Mouse (Mus musculus): ENCODE measurements around the gene Klf5. TPM values are rescaled to one million over a fixed set of nuclear protein-coding genes. Genes with fewer than 3 reads are reported as not detected.

The Klf5 gene
- total RNA-seq (2021), result 10 to 100 TPM; 15.6 to 17.3 TPM

DNA sequence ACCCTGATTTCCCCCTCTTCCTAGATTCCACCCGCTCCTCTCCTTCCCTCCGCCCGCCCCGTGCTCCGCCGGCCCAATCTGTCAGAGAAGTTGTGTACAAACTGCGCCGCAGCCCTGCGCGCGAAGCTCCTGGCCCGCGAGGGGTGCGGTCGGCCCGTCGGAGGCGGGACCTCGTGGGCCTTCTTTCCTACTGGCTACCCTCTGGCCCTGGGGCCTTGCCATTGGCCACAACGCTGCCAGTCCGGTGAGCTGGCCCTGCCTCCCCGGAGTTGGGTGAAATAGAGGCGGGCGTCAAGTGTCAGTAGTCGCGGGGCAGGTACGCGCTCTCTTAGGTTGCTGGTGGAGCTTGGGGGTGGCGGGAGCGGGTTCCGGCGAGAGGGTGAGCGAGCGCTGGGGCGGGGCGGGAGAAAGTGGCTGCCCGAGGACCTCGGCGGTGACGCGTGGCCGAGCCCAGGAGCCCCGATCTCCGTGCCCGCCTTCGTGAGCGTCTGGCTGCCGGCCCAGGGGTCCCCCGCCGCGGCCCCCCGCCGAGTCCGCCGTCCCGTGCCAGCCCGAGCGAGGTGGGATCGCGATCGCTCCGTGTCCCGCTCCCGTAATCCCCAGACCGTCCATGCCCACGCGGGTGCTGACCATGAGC lies at the start of gene Klf5:
TSS of gene Klf5 (plus strand) at position 307 of the 637 bp plus-strand sequence.
- intact Hi-C loops (cut with DNase I), result loop anchor here (5.0 kb wide), 2 partner anchors 136 to 599 kb away; no protein-coding TSS in a partner anchor
- peak; percentile 89 to 94 for DNase-seq (ENCODE audit: extremely low spot score in 1 of 2, low spot score in 2 of 2)

- intact Hi-C loops (cut with DNase I), result no loop called here
- no peak for DNase-seq (ENCODE audit: extremely low spot score in 1 of 2, low spot score in 2 of 2)
These were observed 36.5 kb upstream of the Klf5 start for GRCm38 (mm10) chr14:99262026-99262425.

GRCm38 (mm10) chr14:99263816-99264215 lies 34.7 kb upstream of the Klf5 start:
- DNase-seq (ENCODE audit: extremely low spot score in 1 of 2, low spot score in 2 of 2), result no peak
- intact Hi-C loops (cut with DNase I), result no loop called here

DNA sequence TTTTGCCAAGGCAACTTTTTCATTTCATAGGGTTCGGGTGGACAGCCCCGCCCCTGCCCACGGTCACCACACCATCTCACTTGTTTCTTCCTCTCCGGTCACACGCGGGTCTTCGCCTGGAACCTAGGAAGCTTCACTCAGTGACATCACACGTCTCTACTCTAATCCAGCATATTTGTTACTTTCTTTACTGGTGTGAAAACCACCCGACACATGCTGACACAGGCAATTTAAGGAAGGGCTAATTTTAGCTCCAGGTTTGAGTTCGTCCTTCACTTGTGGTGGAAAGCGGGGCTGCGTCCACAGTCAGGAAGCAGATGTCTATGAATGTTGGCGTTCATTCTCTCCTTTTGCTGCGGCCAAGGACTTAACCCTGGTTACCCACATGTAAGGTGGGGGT lies 32.7 kb upstream of the Klf5 start:
- no peak for DNase-seq (ENCODE audit: extremely low spot score in 1 of 2, low spot score in 2 of 2)
- intact Hi-C loops (cut with DNase I), result no loop called here

DNA sequence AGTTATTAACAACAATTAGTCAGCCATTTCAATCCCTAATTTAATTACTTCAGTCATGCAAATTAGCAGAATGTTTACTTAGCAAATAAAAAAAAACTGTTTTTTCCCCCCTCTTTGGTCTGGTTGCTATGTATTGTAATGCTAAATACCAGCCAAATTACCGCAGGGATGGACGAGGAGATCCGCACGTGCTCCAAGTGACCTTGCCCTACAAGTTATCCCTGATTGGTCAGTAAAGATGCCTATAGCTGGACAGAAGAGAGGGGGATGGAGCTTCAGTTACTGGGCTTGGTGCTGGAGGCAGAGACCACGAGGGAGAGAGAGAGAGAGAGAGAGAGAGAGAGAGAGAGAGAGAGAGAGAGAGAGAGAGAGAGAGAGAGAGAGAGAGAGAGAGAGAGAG lies 31.7 kb upstream of the Klf5 start:
- intact Hi-C loops (cut with DNase I), result no loop called here
- no peak for DNase-seq (ENCODE audit: extremely low spot score in 1 of 2, low spot score in 2 of 2)

- no peak for DNase-seq (ENCODE audit: extremely low spot score in 1 of 2, low spot score in 2 of 2)
- intact Hi-C loops (cut with DNase I), result no loop called here
These were observed 24.4 kb upstream of the Klf5 start for GRCm38 (mm10) chr14:99274056-99274455.

GRCm38 (mm10) chr14:99275827-99276226 lies 22.7 kb upstream of the Klf5 start:
- no peak for DNase-seq (ENCODE audit: extremely low spot score in 1 of 2, low spot score in 2 of 2)
- intact Hi-C loops (cut with DNase I), result no loop called here

DNA sequence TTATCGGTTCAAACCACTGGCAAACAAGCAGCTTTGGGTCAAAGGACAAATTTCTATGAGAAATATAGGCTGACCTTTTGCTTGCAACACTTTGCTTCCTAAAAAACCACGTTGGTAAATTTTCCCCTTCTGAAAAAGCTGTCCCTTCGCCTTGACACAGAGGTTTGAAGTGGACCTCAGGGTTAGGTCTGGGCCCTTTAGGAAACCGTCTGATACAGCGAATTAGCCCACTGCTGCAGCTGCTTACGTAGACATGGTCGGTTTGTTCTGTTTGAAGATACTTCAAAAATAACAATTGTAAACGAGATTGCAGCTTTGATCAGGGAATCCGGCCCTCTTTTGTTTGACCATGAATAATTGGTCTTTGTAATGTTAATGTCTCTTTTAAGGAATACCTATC lies 20.2 kb upstream of the Klf5 start:
- intact Hi-C loops (cut with DNase I), result no loop called here

DNA sequence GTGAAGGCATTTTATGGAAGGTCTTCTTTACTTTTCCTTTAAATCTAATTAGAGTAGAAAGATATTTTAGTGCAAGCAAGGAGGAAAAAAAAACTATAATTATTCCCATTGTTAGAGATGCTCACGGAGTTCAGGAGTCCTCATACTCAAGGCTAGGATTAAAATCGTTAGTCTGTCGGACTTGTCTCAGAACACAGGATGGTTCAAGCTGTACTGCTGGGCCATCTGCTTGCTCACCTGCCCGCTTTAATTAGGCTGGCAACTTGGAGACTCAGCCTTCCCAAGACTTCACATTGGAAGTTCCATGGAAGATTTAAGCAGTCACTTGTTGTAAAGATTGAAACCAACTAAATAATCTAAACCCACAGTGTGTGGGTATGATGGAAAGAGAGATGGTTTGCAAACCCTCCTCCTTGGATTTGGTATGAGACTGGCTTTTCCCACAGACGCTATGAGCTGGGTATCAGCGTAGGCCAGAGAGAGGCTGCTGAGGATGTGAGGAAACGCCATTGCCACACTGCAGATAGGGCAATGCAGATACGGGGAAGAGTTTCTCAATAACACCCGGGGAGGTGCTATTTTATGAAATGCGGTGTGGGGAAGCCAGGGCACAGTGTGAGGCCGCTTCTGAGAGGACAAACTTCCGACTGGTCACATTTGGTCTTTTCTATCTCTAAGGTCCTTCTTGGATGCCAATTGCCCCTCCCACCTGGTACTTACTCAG lies 19.6 kb upstream of the Klf5 start:
- DNase-seq (ENCODE audit: extremely low spot score in 1 of 2, low spot score in 2 of 2), result no peak
- intact Hi-C loops (cut with DNase I), result no loop called here

More for the DNA sequence above, 20.2 kb upstream of the Klf5 start:
- DNase-seq (ENCODE audit: extremely low spot score in 1 of 2, low spot score in 2 of 2), result no peak

- intact Hi-C loops (cut with DNase I), result no loop called here
- DNase-seq (ENCODE audit: extremely low spot score in 1 of 2, low spot score in 2 of 2), result no peak
These were observed 18.1 kb upstream of the Klf5 start for GRCm38 (mm10) chr14:99280399-99280798.

DNA sequence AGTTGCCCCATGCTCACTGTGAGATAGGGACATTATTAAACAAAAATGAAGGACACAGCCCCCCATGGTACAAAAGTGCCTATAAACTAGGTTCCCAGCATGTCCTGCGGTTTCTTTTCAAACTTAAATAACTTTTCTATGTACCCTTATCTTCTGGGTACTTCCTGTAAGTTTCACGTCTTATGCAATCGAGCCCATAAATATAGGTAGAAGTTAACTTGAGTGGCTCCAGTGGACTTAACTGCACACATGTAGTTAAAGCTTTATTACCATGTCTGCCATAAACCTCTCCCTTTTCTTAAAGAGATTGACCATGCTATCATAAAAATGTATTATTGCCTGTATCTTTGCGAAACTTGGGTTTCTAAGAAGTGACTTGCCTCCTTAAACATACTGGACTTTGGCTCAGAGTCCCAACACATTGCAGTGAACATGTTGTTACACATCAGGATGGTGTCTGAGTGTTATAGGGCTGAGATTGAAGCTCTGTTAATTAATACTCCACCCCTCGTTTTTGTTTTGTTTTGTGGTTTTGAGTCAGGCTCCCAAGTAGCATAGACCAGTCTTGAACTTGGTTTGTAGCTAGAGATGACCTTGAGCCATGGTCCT lies 17.6 kb upstream of the Klf5 start:
- no peak for DNase-seq (ENCODE audit: extremely low spot score in 1 of 2, low spot score in 2 of 2)
- intact Hi-C loops (cut with DNase I), result no loop called here

GRCm38 (mm10) chr14:99285486-99285885 lies 13.0 kb upstream of the Klf5 start:
- DNase-seq (ENCODE audit: extremely low spot score in 1 of 2, low spot score in 2 of 2), result no peak
- intact Hi-C loops (cut with DNase I), result no loop called here

- intact Hi-C loops (cut with DNase I), result no loop called here
- no peak for DNase-seq (ENCODE audit: extremely low spot score in 1 of 2, low spot score in 2 of 2)
These were observed 6.3 kb upstream of the Klf5 start for GRCm38 (mm10) chr14:99292176-99292575.

- DNase-seq (ENCODE audit: extremely low spot score in 1 of 2, low spot score in 2 of 2), result no peak
- intact Hi-C loops (cut with DNase I), result no loop called here
These were observed 4.1 kb upstream of the Klf5 start for GRCm38 (mm10) chr14:99294424-99294823.

- DNase-seq (ENCODE audit: extremely low spot score in 1 of 2, low spot score in 2 of 2), result no peak
- intact Hi-C loops (cut with DNase I), result loop anchor here (5.0 kb wide), 2 partner anchors 133 to 602 kb away; no protein-coding TSS in a partner anchor
These were observed 2.7 kb upstream of the Klf5 start for GRCm38 (mm10) chr14:99295606-99296341.

GRCm38 (mm10) chr14:99299022-99299481 lies 561 bp downstream of the Klf5 start:
- intact Hi-C loops (cut with DNase I), result loop anchor here (5.0 kb wide), 2 partner anchors 137 to 598 kb away; no protein-coding TSS in a partner anchor
- peak in 1 of 2 experiments; percentile 70 for DNase-seq (ENCODE audit: extremely low spot score in 1 of 2, low spot score in 2 of 2)

DNA sequence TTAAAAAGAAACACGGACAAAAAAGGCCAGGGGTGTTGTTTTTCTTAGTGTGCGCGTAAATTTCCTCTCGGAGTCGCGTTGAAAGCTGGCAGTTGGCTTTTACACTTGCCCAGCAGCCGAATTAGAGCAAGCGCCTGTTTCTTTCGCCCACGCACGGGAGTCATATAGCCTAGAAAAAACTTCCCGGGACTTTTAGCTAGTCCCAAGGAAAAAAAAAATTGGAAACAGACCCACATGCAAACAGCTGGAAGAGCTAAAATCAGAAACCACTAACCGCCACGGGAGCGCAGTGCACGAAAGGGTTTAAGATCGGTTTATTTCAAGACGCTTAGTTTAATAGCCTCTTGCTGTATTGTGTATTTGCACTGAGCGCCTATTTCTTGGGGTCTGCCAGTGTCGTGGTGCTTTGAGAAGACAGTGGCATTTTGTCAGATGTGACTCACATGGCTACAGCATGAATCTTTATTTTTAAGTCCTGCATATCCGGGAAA lies 1.3 kb downstream of the Klf5 start:
- intact Hi-C loops (cut with DNase I), result loop anchor here (5.0 to 10.0 kb wide), 3 partner anchors 137 to 598 kb away; no protein-coding TSS in a partner anchor
- peak; percentile 18 to 37 for DNase-seq (ENCODE audit: extremely low spot score in 1 of 2, low spot score in 2 of 2)

DNA sequence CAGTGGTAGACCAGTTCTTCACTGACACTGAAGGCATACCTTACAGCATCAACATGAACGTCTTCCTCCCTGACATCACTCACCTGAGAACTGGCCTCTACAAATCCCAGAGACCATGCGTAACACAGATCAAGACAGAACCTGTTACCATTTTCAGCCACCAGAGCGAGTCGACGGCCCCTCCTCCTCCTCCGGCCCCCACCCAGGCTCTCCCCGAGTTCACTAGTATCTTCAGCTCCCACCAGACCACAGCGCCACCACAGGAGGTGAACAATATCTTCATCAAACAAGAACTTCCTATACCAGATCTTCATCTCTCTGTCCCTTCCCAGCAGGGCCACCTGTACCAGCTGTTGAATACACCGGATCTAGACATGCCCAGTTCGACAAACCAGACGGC lies 3.0 kb downstream of the Klf5 start:
- intact Hi-C loops (cut with DNase I), result loop anchor here (10.0 kb wide), 1 partner anchor 443 kb away; no protein-coding TSS in a partner anchor

GRCm38 (mm10) chr14:99304387-99304786 lies 5.9 kb downstream of the Klf5 start:
- no peak for DNase-seq (ENCODE audit: extremely low spot score in 1 of 2, low spot score in 2 of 2)
- intact Hi-C loops (cut with DNase I), result loop anchor here (10.0 kb wide), 1 partner anchor 440 kb away; no protein-coding TSS in a partner anchor

More for the DNA sequence above, 3.0 kb downstream of the Klf5 start:
- DNase-seq (ENCODE audit: extremely low spot score in 1 of 2, low spot score in 2 of 2), result peak in 1 of 2 experiments; percentile 37
